Mouse (Mus musculus) lung, postnatal 0 days (tissue): ENCODE results near the gene Zc3h12b. TPM values are rescaled to one million over a fixed set of nuclear protein-coding genes. Genes with fewer than 3 reads are reported as not detected.

Source experiments
- ATAC-seq: fragments of 200-750 bp; cut with Nextera tagmentation; 2 replicates; pipeline ENCODE4 v1.8.0; 2017; ENCODE audit warnings: moderate library complexity
- DNase-seq: peaks from one replicate; pipeline ENCODE4 v3.0.0-alpha.2; 2016; ENCODE audit warnings: low spot score
- H3K27ac ChIP-seq: fragments of 300-500 bp; sonication (generic); 2 replicates; pipeline ENCODE4 v1.5.1; 2014; ENCODE audit warnings: antibody characterized with exemption, mild to moderate bottlenecking, low read length, mixed read lengths
- H3K27me3 ChIP-seq: fragments of 300-500 bp; sonication (generic); replicated peaks from 2 replicates; pipeline ENCODE4 v1.6.1; 2014; ENCODE audit warnings: low read length, mixed read lengths; ENCODE audit not compliant: insufficient read depth
- H3K36me3 ChIP-seq: fragments of 300-500 bp; sonication (generic); 2 replicates; pipeline ENCODE4 v1.6.1; 2014; ENCODE audit warnings: low read length, mixed read lengths; ENCODE audit not compliant: insufficient read depth
- H3K4me1 ChIP-seq: fragments of 300-500 bp; sonication (generic); 2 replicates; pipeline ENCODE4 v1.6.1; 2014; ENCODE audit warnings: antibody characterized with exemption, low read depth, low read length, mixed read lengths; ENCODE audit not compliant: insufficient read depth
- H3K4me2 ChIP-seq: fragments of 300-500 bp; sonication (generic); replicated peaks from 2 replicates; pipeline ENCODE4 v1.6.1; 2014; ENCODE audit warnings: low read depth, mild to moderate bottlenecking, low read length, moderate library complexity, mixed read lengths
- H3K4me3 ChIP-seq: fragments of 300-500 bp; sonication (generic); 2 replicates; pipeline ENCODE4 v1.5.1; 2014; ENCODE audit warnings: low read depth, low read length
- H3K9ac ChIP-seq: fragments of 300-500 bp; sonication (generic); replicated peaks from 2 replicates; pipeline ENCODE4 v1.6.1; 2014; ENCODE audit warnings: low read depth, mild to moderate bottlenecking
- H3K9me3 ChIP-seq: fragments of 300-500 bp; sonication (generic); 2 replicates; pipeline ENCODE4 v1.6.1; 2016; ENCODE audit warnings: low read length, mixed read lengths
- CTCF ChIP-seq: IDR thresholded peaks from 2 replicates; pipeline ENCODE4 v1.5.1; 2016; ENCODE audit warnings: antibody characterized with exemption, mild to moderate bottlenecking
- EP300 ChIP-seq: IDR thresholded peaks from 2 replicates; pipeline ENCODE4 v1.6.1; 2016; ENCODE audit warnings: antibody characterized with exemption, mild to moderate bottlenecking, control low read depth
- WGBS: fragments of 180-500 bp; shearing (Covaris S2); extraction: QIAGEN DNeasy Blood & Tissue Kit; methylation state at CpG from one replicate; pipeline ENCODE4 v1.1.7; 2014; 5-methylcytosine and 5-hydroxymethylcytosine counted together
- polyA plus RNA-seq: library from polyadenylated mRNA; unstranded; fragments of >200 nt; fragmentation: Nextera tagmentation; extraction: Ambion mirVana; gene quantifications from 2 replicates; pipeline ENCODE4 v1.2.1, GENCODE M21; 2015

Gene Zc3h12b
- polyA plus RNA-seq, 1 experiment from 2014 or later = 0.38 TPM

DNA sequence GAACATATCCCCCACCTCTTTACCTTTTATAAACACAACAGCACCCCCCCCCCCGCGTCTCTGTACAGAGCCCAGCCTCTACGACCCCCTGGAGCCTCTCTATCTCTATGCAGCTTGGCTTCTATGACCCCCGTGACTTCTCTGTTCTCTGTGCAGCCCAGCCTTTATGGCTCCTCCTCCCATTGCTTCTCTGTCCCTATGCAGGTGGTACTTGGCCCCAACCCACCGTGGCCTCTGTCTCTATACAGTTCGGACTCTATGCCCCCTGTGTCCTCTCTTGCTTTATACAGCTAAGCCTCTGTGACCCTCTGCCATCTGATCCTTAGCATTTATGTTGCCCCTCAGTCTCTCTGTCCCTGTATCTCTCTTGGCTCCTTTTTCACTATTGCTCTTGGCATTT, 257.6 kb downstream of the Zc3h12b start:
- Histone ChIP-seq H3K27me3 (no peaks in the 10 kb centered on the region), H3K9me3 (no peaks in the 10 kb centered on the region), H3K27ac (no peak overlapping the region), H3K4me3 (no peak overlapping the region), H3K36me3 (no peaks in the 10 kb centered on the region), H3K9ac (no peak overlapping the region), H3K4me1 (no peaks in the 10 kb centered on the region), H3K4me2 (no peak overlapping the region)
- TF ChIP-seq CTCF = no peak
- TF ChIP-seq EP300 = no peak
- no peak for ATAC-seq
- WGBS = 78% methylated on average over 3 of the region's 6 CpGs
- DNase-seq = no peak

DNA sequence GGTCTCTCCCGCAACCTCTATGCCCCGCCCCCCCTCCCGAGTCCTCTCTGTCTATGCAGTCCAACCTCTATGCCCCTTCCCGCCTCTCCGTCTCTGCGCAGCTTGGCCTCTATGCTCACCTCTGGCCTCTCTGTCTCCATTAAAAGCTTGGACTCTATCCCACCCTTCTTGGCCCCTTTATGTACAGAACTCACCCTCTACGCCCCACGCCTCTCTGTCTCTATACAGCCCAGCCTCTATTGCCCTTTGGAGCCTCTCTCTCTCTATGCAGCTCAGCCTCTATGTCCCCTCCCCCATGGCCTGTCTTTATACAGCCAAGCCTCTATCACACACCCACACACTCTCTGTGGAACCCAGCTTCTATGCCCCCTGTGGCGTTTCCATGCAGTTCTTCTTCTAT, 258.5 kb downstream of the Zc3h12b start:
- Histone ChIP-seq H3K27me3 (no peaks in the 10 kb centered on the region), H3K4me2 (no peak overlapping the region), H3K9ac (no peak overlapping the region), H3K4me1 (no peaks in the 10 kb centered on the region), H3K27ac (no peak overlapping the region), H3K4me3 (no peak overlapping the region), H3K36me3 (no peaks in the 10 kb centered on the region), H3K9me3 (no peaks in the 10 kb centered on the region)
- DNase-seq (no peak), ATAC-seq (no peak)
- TF ChIP-seq CTCF = no peak
- TF ChIP-seq EP300 = no peak
- 96% methylated on average over 8 of the region's 9 CpGs for WGBS

Other genes starting within 250 kb of the Zc3h12b start
- gene Asb12, start 153.7 kb upstream of the Zc3h12b start, polyA plus RNA-seq = not detected in 2 replicates
- not detected in 2 replicates for gene Pfn5, start 153.6 kb upstream of the Zc3h12b start, polyA plus RNA-seq
- 5.3 and 6.0 TPM in 2 replicates for gene Zc4h2, start 53.2 kb upstream of the Zc3h12b start, polyA plus RNA-seq
- 28.9 and 32.7 TPM in 2 replicates for gene Las1l, start 245.3 kb downstream of the Zc3h12b start, polyA plus RNA-seq